Mouse (Mus musculus): Measurements from ENCODE around the gene Tfap2a. TPM values are rescaled to one million over a fixed set of nuclear protein-coding genes. Genes with fewer than 3 reads are reported as not detected.
A peak's percentile ranks its signal among the peaks of the same experiment; 100 is the strongest.

The Tfap2a gene
- polyA plus RNA-seq, 1 experiment, result 0.06 TPM

DNA sequence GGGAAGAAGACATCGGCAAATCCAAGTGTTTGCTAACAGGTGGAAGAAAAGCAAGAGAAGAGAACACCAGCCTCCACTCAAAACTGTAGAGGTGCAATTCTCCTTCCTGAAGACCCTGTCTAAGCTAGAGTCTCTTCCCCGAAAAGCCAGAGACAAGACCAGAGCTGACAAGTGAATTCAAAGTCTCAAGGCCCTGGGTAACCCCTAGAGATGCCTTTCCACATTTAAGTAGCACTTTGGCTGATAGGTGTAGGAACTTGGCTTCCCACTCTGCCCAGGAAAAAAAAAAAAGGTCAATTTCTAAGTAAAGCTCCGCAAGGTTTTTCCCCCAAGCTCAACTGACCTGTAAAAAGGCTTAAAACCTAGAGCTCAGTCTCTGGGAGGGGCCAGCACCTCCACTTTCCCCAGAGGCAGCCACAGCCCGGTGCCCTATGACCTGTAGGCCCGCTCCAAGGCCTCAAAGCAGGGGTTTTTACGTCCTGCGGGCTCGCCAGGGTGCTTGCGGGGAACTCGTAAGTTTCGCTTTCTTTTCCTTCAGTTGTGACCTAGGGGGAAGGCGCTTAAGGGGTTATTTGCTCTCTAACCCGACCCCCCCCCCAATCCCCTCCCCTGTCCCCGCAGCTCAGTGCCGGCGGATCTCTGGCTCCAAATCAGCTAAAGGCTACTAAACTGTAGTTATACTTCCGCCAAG, 2.6 kb downstream of the Tfap2a start:
- WGBS, result 29% methylated on average over 17 of the region's 17 CpGs
- DNase-seq (ENCODE audit: low read depth, low spot score), result no peak

DNA sequence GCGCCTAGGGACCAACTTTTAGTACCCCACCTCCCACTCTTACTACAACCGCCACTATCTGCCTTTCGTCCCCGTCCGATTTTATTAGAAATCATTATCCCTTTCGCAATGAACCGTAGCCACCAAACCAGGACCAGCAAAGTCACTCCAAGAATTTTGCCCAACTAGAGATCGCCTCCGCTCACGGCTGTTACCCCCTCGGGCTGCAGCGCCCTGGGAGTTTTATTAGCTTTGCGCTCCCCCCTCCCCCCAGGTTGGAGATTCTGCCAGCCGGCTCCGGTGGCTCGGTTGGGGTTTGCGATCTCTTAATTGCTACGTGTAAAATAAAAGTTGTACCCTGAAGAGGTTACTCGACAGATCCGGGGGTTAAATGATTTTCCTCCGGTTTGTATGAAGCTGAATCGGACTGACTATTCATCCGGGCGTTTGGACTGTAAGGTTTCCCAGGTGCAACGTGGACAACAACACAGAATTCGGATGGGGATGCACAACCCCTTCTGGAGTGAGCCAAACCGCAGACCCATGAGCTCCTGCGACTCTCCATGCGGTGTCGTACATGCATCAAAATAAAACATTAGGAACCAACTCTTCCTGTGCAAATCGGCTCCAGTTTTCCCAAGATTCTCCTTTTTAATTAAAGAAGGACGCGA, 3.7 kb downstream of the Tfap2a start:
- 4% methylated on average over 33 of the region's 33 CpGs for WGBS
- no peak for DNase-seq (ENCODE audit: low read depth, low spot score)

DNA sequence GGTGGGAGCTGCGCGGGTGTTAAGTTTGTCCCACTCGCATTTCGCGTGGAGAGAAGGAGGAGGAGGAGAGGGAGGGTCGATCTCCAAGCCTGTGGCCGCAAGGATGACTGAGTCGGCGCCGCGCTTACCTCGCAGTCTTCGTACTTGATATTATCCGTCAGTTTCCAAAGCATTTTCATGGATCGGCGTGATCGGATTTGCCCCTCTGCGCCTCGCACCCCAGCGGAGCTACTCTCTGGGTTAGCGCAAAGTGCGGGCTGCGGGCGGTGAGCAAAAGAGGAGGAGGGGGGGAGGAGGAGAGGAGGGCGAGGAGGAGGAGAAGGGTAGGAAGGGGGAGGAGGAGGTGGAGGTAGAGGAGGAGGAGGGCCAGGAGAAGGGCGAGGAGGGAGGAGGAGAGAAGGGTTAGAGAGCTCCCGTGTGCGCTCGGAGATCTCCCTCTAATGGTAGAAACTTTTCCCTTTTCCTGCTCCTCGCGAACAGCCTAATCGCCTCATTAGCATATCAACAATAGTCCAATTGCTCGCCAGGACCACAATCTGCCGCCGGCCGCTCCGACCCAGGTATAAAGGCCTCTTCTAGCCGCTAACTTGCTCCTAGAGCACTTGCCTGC, 4.5 kb downstream of the Tfap2a start:
- 2% methylated on average over 37 of the region's 38 CpGs for WGBS

DNA sequence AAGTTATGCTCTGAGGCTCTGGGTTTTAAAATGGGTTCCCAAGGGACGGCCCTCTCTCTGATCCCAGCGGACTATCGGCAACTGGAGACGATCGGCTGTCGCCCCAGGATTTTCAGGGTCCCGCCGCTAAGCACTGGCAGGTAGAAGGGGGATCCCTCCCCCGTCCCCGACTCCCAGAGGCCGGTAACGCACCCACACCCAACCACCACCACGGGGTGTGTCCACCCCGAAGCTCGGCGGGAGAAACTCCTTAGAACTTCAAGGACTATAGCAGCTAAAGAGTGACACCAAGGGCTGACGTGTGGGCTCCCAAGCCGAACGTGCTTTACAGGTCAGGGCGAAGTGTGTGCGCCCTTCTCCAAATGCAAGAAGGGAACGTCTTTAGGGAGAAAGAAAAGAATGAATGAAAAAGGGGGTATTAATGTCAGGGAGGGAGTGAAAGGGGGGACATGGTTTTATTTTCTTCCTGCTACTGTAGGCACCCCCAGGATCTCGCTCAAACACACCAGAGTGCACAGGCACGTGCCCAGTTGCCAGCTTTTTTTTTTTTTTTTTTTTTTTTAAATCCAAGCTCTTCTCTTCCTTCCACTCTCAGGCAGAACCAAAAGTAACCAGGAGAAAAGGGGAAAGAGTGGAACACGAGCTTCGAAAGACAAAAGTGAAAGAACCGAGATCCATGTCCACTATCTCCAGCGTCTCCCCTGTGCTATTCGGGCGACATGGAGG, 5.2 kb downstream of the Tfap2a start:
- 4% methylated on average over 30 of the region's 30 CpGs for WGBS
- no peak for DNase-seq (ENCODE audit: low read depth, low spot score)

More for the DNA sequence above, 4.5 kb downstream of the Tfap2a start:
- no peak for DNase-seq (ENCODE audit: low read depth, low spot score)

DNA sequence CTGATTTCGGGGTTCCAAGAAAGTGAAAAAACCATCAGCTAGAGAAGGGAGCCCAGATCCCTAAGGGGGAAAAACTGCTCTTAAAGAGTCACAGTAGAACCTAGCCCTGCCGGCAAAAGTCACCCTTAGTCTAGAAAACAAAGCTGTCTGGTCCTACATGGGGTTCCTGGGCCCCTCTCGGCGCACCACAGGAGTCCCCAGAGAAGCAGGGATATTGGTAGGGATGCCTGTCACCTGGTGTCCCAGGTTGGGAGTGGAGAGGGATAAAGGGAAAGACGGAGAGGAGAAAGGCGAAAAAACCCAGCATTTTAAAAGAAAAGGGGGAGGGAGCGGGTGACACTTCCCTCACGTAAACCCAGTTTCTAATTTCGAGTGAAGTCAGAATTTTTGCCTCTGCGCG, 6.1 kb downstream of the Tfap2a start:
- WGBS, result 5% methylated on average over 11 of the region's 11 CpGs
- no peak for DNase-seq (ENCODE audit: low read depth, low spot score)

DNA sequence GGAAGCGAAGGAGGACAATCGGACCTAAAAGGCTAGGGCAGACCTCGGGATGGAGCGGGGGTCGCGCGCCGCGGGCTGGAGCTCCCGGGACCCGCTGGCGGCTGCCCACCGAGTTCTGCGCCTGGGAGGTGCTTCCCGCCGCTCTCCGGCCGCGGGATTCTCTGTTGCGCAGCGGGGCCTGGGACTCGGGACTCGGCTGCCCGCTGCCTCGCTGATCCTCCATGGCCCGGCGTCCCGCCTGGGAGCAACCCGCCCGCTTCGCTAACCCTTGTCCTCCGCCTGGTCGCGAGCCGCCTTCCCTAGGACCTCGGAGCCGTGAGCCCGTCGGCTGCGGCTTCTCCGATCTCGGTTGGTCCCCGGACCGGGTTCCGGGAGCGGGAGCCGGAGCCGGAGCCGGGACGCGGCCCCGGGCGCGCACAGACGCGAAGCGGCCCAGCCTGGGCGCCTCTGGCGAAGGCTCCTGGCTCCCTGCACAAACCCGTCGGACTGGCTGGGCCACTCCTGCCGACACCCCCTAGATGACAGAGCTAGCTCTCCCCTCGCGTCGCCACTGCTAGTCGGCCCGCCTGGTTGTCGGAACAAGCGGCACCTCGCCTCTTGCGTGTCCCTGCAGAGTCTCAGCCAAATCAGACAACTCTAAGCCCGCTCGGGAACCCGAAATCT, 6.9 kb downstream of the Tfap2a start:
- 2% methylated on average over 72 of the region's 74 CpGs for WGBS

DNA sequence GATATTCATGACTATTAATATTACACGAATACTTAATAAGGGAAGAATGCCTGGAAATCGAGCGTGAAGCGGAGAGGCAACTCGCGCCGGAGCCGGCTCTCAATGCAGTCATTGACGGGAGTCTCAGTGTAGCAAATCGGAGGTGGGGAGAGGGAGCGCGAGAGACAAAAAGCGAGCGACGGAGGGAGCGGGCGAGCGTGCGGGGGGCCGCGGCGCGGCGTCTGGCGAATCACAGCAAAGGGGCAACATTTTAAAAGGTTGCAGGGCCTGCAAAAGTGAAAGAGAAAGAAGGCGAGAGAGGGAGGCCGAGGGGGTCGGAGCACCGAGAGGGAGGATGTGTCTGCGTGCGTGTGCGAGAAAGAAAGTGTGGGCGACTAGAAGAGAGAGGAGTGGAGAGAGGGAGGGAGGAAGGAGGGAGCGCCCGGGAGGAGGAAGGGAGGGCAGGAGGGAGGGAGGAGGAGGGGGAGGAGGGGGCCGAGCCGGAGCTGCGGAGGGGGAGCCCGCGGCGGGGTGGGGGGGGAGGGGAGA, 7.5 kb downstream of the Tfap2a start:
- 2% methylated on average over 40 of the region's 41 CpGs for WGBS
- DNase-seq (ENCODE audit: low read depth, low spot score), result no peak

More for the DNA sequence above, 6.9 kb downstream of the Tfap2a start:
- no peak for DNase-seq (ENCODE audit: low read depth, low spot score)

DNA sequence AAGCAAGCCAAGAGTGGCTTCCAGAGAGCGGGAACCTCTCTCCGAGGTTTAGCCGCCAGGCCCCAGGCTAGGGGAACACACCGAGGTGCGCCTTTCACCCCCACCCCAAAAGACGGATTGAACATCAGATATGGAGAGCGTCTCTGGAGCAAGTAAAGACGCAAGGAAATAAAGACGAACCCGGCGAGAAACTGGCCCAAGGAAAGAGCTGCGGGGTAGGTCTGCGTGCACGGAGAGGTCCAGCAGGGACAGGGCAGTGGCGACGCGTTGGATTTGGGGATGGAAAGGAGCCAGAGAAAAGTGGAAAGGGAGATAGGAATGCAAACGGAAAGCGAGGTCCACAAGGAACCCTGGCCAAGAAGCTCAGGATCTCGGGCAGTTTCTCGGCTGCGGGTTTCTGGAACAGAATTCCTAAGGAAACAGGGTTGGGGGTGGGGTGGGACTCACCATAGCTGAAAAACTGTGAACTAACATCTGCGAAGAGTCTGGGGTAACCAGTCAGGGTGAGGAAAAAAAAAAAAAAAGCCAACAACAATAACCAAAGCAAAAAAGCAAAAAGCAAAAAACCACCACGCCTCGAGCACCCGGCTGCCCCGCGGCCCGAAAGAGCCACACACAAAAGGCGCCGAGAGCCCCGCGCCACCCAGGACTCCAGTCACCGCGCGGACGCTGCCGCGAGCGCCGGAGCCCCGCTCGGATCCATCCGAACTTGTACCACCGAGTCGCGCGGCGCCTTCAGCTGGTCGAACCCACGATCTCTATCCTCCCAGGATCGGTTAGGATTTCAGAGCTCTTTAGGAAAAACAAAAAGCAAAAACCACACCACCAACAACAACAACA, 8.4 kb downstream of the Tfap2a start:
- no peak for DNase-seq (ENCODE audit: low read depth, low spot score)
- WGBS, result 4% methylated on average over 52 of the region's 52 CpGs

DNA sequence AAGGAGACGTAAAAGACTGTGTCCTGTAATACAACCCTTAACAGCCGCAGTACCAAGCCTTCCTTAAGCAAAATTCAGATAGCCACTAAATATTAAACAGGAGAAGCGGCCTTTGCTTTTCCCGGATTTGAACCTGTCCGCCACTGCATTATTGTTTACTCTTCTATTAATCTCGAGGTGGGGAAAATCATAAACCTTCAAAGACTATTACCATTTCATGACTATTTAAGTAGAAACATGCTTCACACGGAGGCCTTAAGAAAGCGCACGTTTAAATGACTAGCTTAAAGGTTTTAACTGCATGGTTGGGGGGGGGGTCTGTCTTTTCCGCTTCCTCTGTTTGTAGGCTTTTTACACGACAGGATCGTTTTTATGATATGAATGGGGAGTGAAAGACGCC, 9.1 kb downstream of the Tfap2a start:
- WGBS, result 6% methylated on average over 13 of the region's 13 CpGs
- no peak for DNase-seq (ENCODE audit: low read depth, low spot score)

DNA sequence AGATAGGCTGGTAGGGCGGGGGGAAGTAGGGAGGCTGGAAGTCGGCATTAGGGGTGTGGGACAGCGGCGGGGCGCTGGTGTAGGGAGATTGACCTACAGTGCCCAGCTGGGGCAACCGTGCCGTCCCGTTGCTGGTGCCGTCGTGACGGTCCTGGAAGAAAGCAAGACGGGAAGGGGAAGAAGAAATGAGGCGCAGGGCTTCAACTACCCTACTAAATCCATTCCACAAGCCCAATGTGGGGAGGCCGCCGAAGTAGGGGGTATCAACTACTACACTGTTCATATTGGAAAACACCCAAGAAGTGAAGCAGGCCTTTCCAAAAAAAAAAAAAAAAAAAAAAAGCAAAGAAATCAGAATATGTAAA, 9.6 kb downstream of the Tfap2a start:
- 8% methylated on average over 14 of the region's 15 CpGs for WGBS

DNA sequence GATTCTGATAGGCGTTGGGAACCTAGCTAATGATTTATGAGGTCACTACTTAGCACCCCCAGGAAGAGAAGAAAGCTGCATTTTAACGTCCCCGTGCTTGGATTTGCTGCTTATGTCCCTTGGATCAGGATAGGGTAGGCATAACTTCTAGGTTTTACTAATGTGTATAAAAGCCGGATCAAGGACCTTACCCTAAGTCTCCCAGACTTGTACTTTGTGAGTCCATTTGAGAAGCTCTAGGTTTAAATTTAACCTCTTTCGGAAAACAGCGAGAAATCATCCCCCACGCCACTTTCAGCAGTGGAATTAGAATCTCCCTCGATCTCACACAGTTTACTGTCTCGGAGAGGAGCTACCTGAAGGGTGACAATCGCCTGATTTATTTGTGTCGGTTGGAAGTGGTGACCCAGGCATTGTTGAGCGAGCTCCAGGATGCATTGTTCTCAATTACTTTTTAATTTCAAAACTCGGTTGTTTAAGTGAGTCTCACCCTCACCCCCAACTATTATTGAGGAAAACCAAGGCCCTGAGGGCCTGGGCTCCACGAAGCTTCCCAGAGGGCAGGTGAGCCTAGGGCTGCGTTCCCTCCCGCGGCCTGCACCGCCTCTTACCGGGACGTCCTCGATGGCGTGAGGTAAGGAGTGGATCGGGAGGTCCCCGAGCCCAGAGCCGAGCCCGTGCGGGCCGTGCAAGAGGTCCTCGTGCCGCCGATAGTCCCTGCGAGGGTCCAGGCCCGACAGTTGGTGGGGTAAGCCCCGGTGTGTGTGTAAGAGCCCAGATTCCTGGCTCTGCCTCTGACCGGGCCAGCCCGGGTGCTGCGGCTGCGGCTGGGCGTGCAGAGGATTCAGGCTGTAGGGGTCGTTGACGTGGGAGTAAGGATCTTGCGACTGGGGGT, 10.2 kb downstream of the Tfap2a start:
- no peak for DNase-seq (ENCODE audit: low read depth, low spot score)
- 4% methylated on average over 42 of the region's 42 CpGs for whole genome bisulfite sequencing

More for the DNA sequence above, 9.6 kb downstream of the Tfap2a start:
- DNase-seq (ENCODE audit: low read depth, low spot score), result no peak

DNA sequence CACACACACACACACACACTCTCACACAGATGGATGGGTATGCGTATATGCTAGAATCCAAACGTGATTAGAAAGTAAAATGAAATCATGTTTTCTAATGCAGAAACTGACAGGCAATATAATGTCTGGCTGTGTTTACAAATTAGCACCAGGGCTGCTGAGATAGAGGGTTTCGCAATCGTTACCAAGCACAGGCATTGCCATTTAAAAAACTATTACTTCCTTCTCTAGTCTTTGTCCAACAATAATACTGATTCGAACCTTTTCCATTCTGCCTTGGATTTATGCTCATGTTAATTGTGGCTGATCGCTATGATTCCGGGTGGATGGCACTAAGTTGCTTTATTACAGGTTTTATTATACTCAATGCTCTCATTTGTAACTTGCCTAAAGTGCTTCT, 12.3 kb downstream of the Tfap2a start:
- WGBS, result 5% methylated on average over 7 of the region's 7 CpGs
- DNase-seq (ENCODE audit: low read depth, low spot score), result no peak

DNA sequence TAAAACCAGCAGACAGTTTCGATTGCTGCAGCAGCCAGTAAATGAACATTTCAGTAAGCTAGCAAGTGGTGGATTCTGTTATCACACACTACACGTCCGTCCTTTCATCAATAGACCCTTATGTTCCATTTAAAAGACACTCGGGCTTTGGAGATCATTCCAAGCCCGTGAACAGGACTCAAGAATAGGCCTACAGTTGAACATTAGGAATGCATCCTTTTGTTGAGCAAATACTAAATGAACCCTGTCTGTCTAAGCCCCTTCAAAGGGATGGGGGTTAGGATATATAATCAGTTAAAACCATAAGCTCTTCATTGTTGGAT, 14.6 kb downstream of the Tfap2a start:
- DNase-seq (ENCODE audit: low read depth, low spot score), result no peak
- 19% methylated on average over 5 of the region's 5 CpGs for WGBS

DNA sequence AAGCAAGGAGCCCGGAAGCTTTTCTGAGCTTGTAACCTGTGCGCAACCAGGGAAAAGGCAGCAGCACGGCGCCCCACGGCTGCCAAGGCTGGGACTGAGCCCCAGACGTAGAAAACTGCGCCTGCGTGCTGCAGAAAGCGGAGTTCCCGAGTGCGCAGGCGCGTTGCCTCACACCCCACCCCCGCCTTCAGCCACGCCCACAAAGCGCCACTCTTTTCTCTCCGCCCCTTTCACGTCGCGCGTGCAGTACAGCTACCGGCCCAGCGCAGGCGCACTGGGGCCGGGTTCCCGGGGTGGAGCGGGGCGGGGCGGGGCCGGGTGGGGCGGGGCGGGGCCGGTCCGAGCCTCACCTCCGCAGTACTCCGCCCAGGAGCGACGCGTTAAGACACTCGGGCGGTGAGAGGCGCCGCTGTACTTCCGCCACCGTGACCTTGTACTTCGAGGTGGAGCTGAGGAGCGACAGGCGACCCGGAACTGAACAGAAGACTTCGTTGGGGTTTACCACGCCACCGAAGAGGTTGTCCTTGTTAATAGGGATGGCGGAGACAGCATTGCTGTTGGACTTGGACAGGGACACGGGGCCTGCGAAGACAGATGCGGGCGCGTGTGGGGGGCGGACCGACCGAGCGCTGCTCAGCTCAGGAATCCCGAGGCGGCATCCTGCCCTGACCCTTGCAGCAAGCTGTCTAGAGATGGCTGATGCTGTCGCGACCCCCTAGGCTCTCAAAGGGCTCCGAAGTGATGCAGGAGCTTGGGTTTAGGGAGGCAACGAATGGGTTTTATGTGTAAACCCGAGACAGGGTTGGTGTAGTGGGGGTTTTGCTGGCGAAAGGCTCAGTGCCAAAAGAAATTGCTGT, 15.2 kb downstream of the Tfap2a start:
- DNase-seq (ENCODE audit: low read depth, low spot score), result peak; percentile 62
- WGBS, result 2% methylated on average over 70 of the region's 70 CpGs

DNA sequence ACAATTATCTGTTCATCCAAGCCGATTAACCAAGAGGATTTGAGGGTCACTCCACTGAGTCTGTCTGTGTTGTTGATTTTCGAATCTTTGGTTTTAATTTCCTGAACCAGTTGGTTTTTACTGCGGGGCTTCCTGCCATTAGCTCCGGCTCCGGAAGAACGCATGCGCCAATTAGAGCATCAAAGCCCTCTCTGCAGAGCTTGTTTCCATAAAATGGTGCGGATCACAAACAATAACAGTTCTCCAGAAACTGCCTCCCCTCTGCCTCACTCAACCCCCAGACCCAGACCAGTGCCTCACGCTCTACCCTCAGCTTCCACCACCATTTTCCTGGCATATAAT, 18.5 kb downstream of the Tfap2a start:
- WGBS, result 26% methylated on average over 9 of the region's 9 CpGs
- no peak for DNase-seq (ENCODE audit: low read depth, low spot score)

DNA sequence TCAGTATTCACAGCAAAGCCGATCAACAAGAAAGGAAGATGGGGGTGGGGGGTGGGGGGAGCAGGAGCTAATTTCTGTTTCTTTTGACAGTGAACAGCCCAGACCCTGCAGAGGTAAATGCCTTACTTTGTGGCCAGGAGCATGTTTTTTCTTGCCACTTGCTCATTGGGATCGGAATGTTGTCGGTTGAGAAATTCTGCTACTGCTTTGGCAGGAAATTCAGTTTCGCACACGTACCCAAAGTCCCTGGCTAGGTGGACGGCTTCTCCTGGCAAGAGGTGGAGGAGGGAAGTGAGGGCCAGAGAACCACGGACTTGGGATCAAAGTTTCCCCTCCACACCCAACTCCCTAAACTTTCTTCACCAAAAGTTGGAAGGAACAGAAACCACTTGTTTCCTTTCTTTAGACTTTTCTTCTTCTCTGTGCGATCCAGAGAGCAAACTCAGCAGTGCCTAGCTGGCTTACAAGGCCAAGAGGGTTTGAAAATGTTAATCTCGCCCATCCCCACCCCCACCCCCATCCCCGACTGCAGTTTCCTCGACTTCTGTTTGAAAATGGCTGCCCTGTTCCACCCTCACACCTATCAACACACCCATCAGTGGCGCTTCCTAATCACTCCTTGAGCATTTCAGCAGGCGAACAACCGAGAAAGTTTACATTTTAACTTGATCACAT, 19.0 kb downstream of the Tfap2a start:
- WGBS, result 39% methylated on average over 14 of the region's 14 CpGs
- no peak for DNase-seq (ENCODE audit: low read depth, low spot score)

Data from large intestine, adult 2 months (tissue).